Mouse (Mus musculus): ENCODE measurements at regions not wholly inside any gene's neighbourhood (a gene's known extent, or its start where the extent isn't known, plus 50 kb on each side); places are given as distances from the start of the nearest gene placed in this dataset.

DNA sequence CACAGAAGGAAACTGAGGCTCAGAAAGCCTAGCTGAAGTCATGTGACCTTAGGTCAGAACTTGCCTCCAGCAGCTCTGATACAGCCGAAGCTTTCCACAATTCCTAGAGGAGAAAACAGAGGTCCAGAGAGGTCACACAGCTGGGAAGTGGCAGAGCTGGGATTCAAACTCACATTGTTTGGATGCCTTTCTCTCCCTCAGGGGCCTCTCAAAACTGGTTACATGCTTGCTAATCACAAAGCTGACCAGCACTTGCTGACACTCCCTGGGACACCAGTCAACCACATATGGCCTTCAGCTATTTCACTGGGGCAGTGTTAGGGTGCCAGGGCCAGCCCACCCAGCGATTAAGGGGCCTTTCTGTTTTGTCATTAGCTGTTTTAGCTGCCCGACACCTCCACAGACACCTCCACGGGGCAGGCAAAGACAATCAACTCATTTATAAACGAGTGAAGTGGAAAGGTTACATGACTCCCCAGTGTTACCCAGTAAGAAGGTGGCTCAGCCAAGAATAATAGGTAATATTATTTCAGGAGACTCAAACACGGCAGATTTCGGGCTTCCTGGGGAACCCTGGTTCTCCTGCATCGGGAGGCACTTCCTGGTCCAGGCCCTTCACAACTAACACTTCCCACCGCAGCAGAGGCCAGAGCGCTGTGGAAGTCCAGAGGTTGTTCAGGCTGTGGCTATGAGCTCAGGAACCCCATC is 71.4 kb downstream of the 2410131K14Rik start:
- H3K4me2 ChIP-seq (ENCODE audit: low read depth, low read length) = no peak overlapping the region
- no peak overlapping the region for H3K27ac ChIP-seq (replicated peaks; ENCODE audit: low read depth, low read length)
- WGBS = 28% methylated on average over 10 of the region's 10 CpGs
- no peak for DNase-seq (ENCODE audit: low spot score)
- H3K27me3 ChIP-seq (ENCODE audit: control insufficient read depth, insufficient read depth, low read length) = no peaks in the 10 kb centered on the region
- H3K9me3 ChIP-seq (replicated peaks; ENCODE audit: control insufficient read depth, low read length) = no peaks in the 10 kb centered on the region
- H3K4me3 ChIP-seq (ENCODE audit: low read depth, low read length) = no peak overlapping the region
- H3K36me3 ChIP-seq (replicated peaks; ENCODE audit: control insufficient read depth, insufficient read depth, low read depth, low read length) = no peaks in the 10 kb centered on the region
- peaks cover 4% of the 10 kb centered on the region; the same call in 1 of the 2 replicates for H3K4me1 ChIP-seq (ENCODE audit: control insufficient read depth, insufficient read depth, low read length)
- no peak for ATAC-seq (replicated peaks; ENCODE audit: insufficient number of reproducible peaks, low FRiP score, low TSS enrichment, low read depth)
- H3K9ac ChIP-seq (replicated peaks; ENCODE audit: low read length) = no peak overlapping the region

- no peak overlapping the region for H3K27ac ChIP-seq (replicated peaks; ENCODE audit: low read depth, low read length)
- no peaks in the 10 kb centered on the region for H3K27me3 ChIP-seq (ENCODE audit: control insufficient read depth, insufficient read depth, low read length)
- no peak overlapping the region for H3K4me2 ChIP-seq (ENCODE audit: low read depth, low read length)
- peaks cover 5% of the 10 kb centered on the region; the same call in 1 of the 2 replicates for H3K4me1 ChIP-seq (ENCODE audit: control insufficient read depth, insufficient read depth, low read length)
- no peak for ATAC-seq (replicated peaks; ENCODE audit: insufficient number of reproducible peaks, low FRiP score, low TSS enrichment, low read depth)
- no peaks in the 10 kb centered on the region for H3K9me3 ChIP-seq (replicated peaks; ENCODE audit: control insufficient read depth, low read length)
- DNase-seq (ENCODE audit: low spot score) = no peak
- no peaks in the 10 kb centered on the region for H3K36me3 ChIP-seq (replicated peaks; ENCODE audit: control insufficient read depth, insufficient read depth, low read depth, low read length)
- 72% methylated on average over 5 of the region's 5 CpGs for WGBS
- no peak overlapping the region for H3K9ac ChIP-seq (replicated peaks; ENCODE audit: low read length)
- H3K4me3 ChIP-seq (ENCODE audit: low read depth, low read length) = no peak overlapping the region
These were observed 73.0 kb downstream of the 2410131K14Rik start for GRCm38 (mm10) chr5:118318073-118318472.

DNA sequence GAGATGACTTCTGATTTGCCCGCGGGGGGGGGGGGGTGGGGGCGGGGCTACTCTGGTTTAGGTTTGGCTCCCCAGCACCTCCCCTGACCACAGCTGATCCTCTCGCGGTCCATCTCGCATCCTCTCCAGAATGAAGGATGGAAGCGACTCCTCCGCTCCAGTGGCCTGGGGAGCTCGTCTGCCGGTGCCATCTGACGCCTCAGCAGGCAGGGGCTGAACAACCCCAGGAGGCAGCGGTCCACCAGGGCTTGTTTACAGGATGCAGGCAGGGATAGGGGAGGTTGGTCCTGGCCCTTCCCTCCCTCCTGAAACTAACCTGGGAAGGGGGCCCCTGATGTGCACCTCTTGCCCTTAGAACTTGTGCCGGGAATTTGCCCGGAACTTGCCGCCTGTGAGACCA is 73.9 kb downstream of the 2410131K14Rik start:
- no peaks in the 10 kb centered on the region for H3K36me3 ChIP-seq (replicated peaks; ENCODE audit: control insufficient read depth, insufficient read depth, low read depth, low read length)
- no peak overlapping the region for H3K4me3 ChIP-seq (ENCODE audit: low read depth, low read length)
- no peaks in the 10 kb centered on the region for H3K9me3 ChIP-seq (replicated peaks; ENCODE audit: control insufficient read depth, low read length)
- WGBS = 5% methylated on average over 15 of the region's 15 CpGs
- DNase-seq (ENCODE audit: low spot score) = no peak
- ATAC-seq (replicated peaks; ENCODE audit: insufficient number of reproducible peaks, low FRiP score, low TSS enrichment, low read depth) = no peak
- no peak overlapping the region for H3K27ac ChIP-seq (replicated peaks; ENCODE audit: low read depth, low read length)
- H3K4me1 ChIP-seq (ENCODE audit: control insufficient read depth, insufficient read depth, low read length) = peaks cover 5% of the 10 kb centered on the region; the same call in 1 of the 2 replicates
- H3K27me3 ChIP-seq (ENCODE audit: control insufficient read depth, insufficient read depth, low read length) = no peaks in the 10 kb centered on the region
- no peak overlapping the region; the same call in 1 of the 2 replicates for H3K9ac ChIP-seq (replicated peaks; ENCODE audit: low read length)
- peak overlapping the region; percentile 27 for H3K4me2 ChIP-seq (ENCODE audit: low read depth, low read length)

DNA sequence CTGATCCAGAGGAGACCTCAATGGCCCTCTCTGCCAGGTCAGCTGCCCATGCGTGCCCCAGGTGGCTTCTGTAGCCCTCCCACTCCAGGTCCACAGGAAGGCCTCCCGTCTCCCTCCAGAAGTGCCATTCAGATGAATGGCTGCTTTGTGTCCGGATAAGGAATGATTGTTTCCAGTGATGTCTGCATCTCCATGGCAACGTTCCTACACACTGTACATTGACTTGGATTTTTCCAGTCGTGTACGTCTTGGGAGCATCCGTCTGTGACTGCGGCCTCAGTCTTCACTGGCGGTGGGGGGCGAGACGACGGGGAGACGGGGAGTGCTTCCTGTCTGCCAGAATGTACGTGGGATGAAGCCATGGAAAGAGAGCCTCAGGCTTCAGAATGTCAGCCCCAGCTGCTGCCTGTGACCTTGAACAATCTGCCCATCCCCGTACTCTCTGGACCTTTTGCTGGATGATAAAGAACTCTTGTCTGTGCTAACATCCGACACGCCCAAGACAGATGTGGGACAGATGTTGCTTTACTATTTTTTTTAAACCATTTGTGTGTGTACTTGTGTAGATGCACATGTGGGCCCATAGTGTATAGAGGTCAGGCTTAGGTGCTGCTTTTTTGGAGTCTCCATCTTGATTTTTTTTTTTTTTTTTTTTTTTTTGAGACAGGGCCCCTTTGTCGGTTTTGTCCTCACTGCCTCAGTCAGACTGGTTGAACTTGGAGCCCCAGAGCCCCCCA is 76.9 kb downstream of the 2410131K14Rik start:
- no peaks in the 10 kb centered on the region for H3K36me3 ChIP-seq (replicated peaks; ENCODE audit: control insufficient read depth, insufficient read depth, low read depth, low read length)
- no peak overlapping the region for H3K4me3 ChIP-seq (ENCODE audit: low read depth, low read length)
- no peaks in the 10 kb centered on the region for H3K9me3 ChIP-seq (replicated peaks; ENCODE audit: control insufficient read depth, low read length)
- WGBS = 23% methylated on average over 18 of the region's 18 CpGs
- no peak overlapping the region for H3K9ac ChIP-seq (replicated peaks; ENCODE audit: low read length)
- ATAC-seq (replicated peaks; ENCODE audit: insufficient number of reproducible peaks, low FRiP score, low TSS enrichment, low read depth) = peak; percentile 70; the same call in 1 of the 2 replicates
- H3K27ac ChIP-seq (replicated peaks; ENCODE audit: low read depth, low read length) = peak overlapping the region; percentile 75
- H3K4me1 ChIP-seq (ENCODE audit: control insufficient read depth, insufficient read depth, low read length) = peaks cover 5% of the 10 kb centered on the region; the same call in 1 of the 2 replicates
- DNase-seq (ENCODE audit: low spot score) = peak; percentile 81
- no peaks in the 10 kb centered on the region for H3K27me3 ChIP-seq (ENCODE audit: control insufficient read depth, insufficient read depth, low read length)
- no peak overlapping the region for H3K4me2 ChIP-seq (ENCODE audit: low read depth, low read length)

GRCm38 (mm10) chr5:118323151-118323550 is 78.1 kb downstream of the 2410131K14Rik start:
- WGBS = 85% methylated on average over 2 of the region's 2 CpGs
- no peaks in the 10 kb centered on the region for H3K9me3 ChIP-seq (replicated peaks; ENCODE audit: control insufficient read depth, low read length)
- DNase-seq (ENCODE audit: low spot score) (no peak), ATAC-seq (replicated peaks; ENCODE audit: insufficient number of reproducible peaks, low FRiP score, low TSS enrichment, low read depth) (no peak)
- no peak overlapping the region for H3K9ac ChIP-seq (replicated peaks; ENCODE audit: low read length)
- no peaks in the 10 kb centered on the region for H3K27me3 ChIP-seq (ENCODE audit: control insufficient read depth, insufficient read depth, low read length)
- H3K4me3 ChIP-seq (ENCODE audit: low read depth, low read length) = no peak overlapping the region
- H3K27ac ChIP-seq (replicated peaks; ENCODE audit: low read depth, low read length) = no peak overlapping the region
- peaks cover 5% of the 10 kb centered on the region; the same call in 1 of the 2 replicates for H3K4me1 ChIP-seq (ENCODE audit: control insufficient read depth, insufficient read depth, low read length)
- no peak overlapping the region for H3K4me2 ChIP-seq (ENCODE audit: low read depth, low read length)
- H3K36me3 ChIP-seq (replicated peaks; ENCODE audit: control insufficient read depth, insufficient read depth, low read depth, low read length) = no peaks in the 10 kb centered on the region

- no peaks in the 10 kb centered on the region for H3K36me3 ChIP-seq (replicated peaks; ENCODE audit: control insufficient read depth, insufficient read depth, low read depth, low read length)
- under 1% methylated on average over 18 of the region's 18 CpGs for WGBS
- no peaks in the 10 kb centered on the region for H3K9me3 ChIP-seq (replicated peaks; ENCODE audit: control insufficient read depth, low read length)
- DNase-seq (ENCODE audit: low spot score) = peak; percentile 59
- no peak overlapping the region for H3K27ac ChIP-seq (replicated peaks; ENCODE audit: low read depth, low read length)
- H3K4me1 ChIP-seq (ENCODE audit: control insufficient read depth, insufficient read depth, low read length) = no peaks in the 10 kb centered on the region
- no peak overlapping the region; the same call in 1 of the 2 replicates for H3K9ac ChIP-seq (replicated peaks; ENCODE audit: low read length)
- ATAC-seq (replicated peaks; ENCODE audit: insufficient number of reproducible peaks, low FRiP score, low TSS enrichment, low read depth) = no peak
- peak overlapping the region; percentile 50 for H3K4me2 ChIP-seq (ENCODE audit: low read depth, low read length)
- no peaks in the 10 kb centered on the region for H3K27me3 ChIP-seq (ENCODE audit: control insufficient read depth, insufficient read depth, low read length)
- H3K4me3 ChIP-seq (ENCODE audit: low read depth, low read length) = 0 out of 2 replicates have a peak overlapping the region, but pooled peaks have one; percentile 20
These were observed 82.0 kb downstream of the 2410131K14Rik start for GRCm38 (mm10) chr5:118326837-118327541.

DNA sequence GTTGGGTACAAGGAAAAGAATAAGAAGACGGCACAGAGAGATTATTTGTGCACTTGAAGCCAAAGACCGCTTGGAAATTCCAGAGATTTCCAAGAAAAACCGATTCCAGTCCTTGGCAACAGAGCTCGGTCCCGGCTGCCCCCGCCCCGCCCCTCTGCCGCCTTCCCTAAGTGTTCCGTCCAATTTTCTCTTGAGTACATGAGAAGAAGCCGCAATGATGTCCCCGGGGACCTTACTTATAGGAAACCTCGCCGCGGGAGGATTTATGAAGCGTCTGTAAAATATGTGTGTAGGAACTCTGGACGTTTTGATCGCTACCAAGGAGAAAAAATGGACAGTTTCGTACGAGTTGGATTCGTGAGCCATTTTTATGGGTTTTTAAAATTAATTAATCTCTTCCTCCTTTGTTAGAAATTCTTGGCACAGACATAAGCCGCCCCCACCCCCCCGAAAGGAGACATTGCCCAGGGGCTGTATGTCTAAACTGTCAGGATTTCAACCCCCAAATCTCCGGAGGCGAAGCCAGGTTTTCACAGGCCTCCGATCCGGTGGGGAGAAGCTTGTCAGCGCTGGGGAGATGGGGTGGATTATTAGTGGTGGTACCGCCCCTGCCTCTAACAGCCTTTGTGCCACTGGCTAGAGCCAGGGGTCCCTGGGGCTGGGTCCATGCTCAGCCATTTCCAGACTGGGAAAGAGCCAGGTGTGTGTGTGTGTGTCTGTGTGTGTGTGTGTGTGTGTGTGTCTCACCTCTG is 83.1 kb downstream of the 2410131K14Rik start:
- H3K4me3 ChIP-seq (ENCODE audit: low read depth, low read length) = 0 out of 2 replicates have a peak overlapping the region, but pooled peaks have one; percentile 14
- H3K36me3 ChIP-seq (replicated peaks; ENCODE audit: control insufficient read depth, insufficient read depth, low read depth, low read length) = no peaks in the 10 kb centered on the region
- peak overlapping the region; percentile 36 for H3K4me2 ChIP-seq (ENCODE audit: low read depth, low read length)
- WGBS = 4% methylated on average over 28 of the region's 28 CpGs
- DNase-seq (ENCODE audit: low spot score) = peak; percentile 74
- H3K9ac ChIP-seq (replicated peaks; ENCODE audit: low read length) = no peak overlapping the region
- no peaks in the 10 kb centered on the region for H3K9me3 ChIP-seq (replicated peaks; ENCODE audit: control insufficient read depth, low read length)
- H3K27me3 ChIP-seq (ENCODE audit: control insufficient read depth, insufficient read depth, low read length) = no peaks in the 10 kb centered on the region
- H3K4me1 ChIP-seq (ENCODE audit: control insufficient read depth, insufficient read depth, low read length) = no peaks in the 10 kb centered on the region
- H3K27ac ChIP-seq (replicated peaks; ENCODE audit: low read depth, low read length) = no peak overlapping the region
- no peak for ATAC-seq (replicated peaks; ENCODE audit: insufficient number of reproducible peaks, low FRiP score, low TSS enrichment, low read depth)

All from embryonic facial prominence, embryonic 11.5 days (tissue).